In the genomic region with DNA sequence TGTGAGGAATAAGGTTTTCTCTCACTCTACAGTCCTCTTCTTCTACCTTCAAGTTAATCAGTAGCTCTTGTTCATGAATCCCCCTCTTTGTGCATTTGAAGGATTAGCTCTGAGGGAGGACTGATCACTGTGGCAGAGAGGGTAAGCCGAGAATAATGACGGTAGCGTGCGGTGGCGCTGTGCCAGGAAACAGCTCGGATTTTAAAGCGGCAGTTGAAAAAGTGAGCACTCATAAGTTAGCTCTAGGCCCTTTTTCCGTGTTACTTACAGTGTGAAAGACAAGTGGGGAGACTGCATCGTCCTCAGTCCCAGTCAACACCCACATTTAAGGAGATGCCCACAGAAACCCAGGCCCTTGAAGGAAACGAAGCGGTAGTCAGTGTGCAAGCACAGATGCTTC, we compare ENCODE assay signal across 8 mouse cellular contexts. TPM values are rescaled to one million over a fixed set of nuclear protein-coding genes. Genes with fewer than 3 reads are reported as not detected.
DNase-seq lines count a peak whose midpoint lies in the region; ATAC-seq and TF ChIP-seq lines count a peak whose summit lies in the region.
"Had no signal": no experiment of that assay in that cellular context is flagged by ENCODE, and none has a peak within 500 bp of the region (broad histone marks: within the 10 kb centered on the region; RNA-seq: fewer than 3 reads in every experiment).

No protein-coding gene starts in this region.

- H3K4me2 ChIP-seq in kidney, embryonic 14.5 days (replicated peaks; ENCODE audit: low read depth, low read length): no peak overlapping the region
- H3K4me2 ChIP-seq in forebrain, embryonic 11.5 days (ENCODE audit: low read depth, low read length, severe bottlenecking): no peak overlapping the region
- H3K4me2 ChIP-seq: limb, embryonic 12.5 days had no signal

- DNase-seq in kidney, adult 11 months: peak; percentile 13
- DNase-seq in brain, embryonic 14.5 days (ENCODE audit: low read depth): peak; percentile 92
- DNase-seq in forebrain, embryonic 11.5 days (ENCODE audit: low spot score): peak; percentile 81
- peak; percentile 34 to 51 for DNase-seq in layer of hippocampus, postnatal 10 days (ENCODE audit: low spot score in 2 of 2)
- DNase-seq in retina, postnatal 7 days (ENCODE audit: low read depth, low spot score): peak; percentile 56

- no peaks in the 10 kb centered on the region for H3K27me3 ChIP-seq in kidney, embryonic 14.5 days (ENCODE audit: control insufficient read depth, insufficient read depth, low read length)
- no peaks in the 10 kb centered on the region for H3K27me3 ChIP-seq in forebrain, embryonic 11.5 days (ENCODE audit: control insufficient read depth, insufficient read depth, low read length)
- H3K27me3 ChIP-seq: limb, embryonic 12.5 days had no signal

- H3K4me3 ChIP-seq in kidney, embryonic 14.5 days (ENCODE audit: low read length): no peak overlapping the region
- H3K4me3 ChIP-seq in forebrain, embryonic 11.5 days (ENCODE audit: low read depth, low read length): no peak overlapping the region
- H3K4me3 ChIP-seq: limb, embryonic 12.5 days had no signal

- WGBS in kidney, embryonic 14.5 days: 50% methylated on average over 11 of the region's 11 CpGs
- WGBS in forebrain, embryonic 11.5 days: 36% methylated on average over 11 of the region's 11 CpGs

- no peak for TF ChIP-seq POLR2A in brain, embryonic 14.5 days (IDR thresholded peaks at IDR 0.05; ENCODE audit: borderline replicate concordance, extremely low read depth, insufficient read depth, insufficient read length, poor library complexity, severe bottlenecking)

- H3K36me3 ChIP-seq in kidney, embryonic 14.5 days (ENCODE audit: control insufficient read depth, insufficient read depth, low read length): no peaks in the 10 kb centered on the region
- no peaks in the 10 kb centered on the region for H3K36me3 ChIP-seq in forebrain, embryonic 11.5 days (ENCODE audit: control insufficient read depth, insufficient read depth, low read length)
- H3K36me3 ChIP-seq: limb, embryonic 12.5 days had no signal

- H3K9ac ChIP-seq in kidney, embryonic 14.5 days (ENCODE audit: low read depth, low read length): no peak overlapping the region
- no peak overlapping the region; the same call in 1 of the 2 replicates for H3K9ac ChIP-seq in forebrain, embryonic 11.5 days (ENCODE audit: low read length)
- H3K9ac ChIP-seq: limb, embryonic 12.5 days had no signal

- H3K9me3 ChIP-seq in kidney, embryonic 14.5 days (ENCODE audit: control insufficient read depth, low read length): no peaks in the 10 kb centered on the region
- H3K9me3 ChIP-seq in forebrain, embryonic 11.5 days (ENCODE audit: control insufficient read depth, low read length): no peaks in the 10 kb centered on the region
- H3K9me3 ChIP-seq: limb, embryonic 12.5 days had no signal

- no peak for TF ChIP-seq CTCF in brain, embryonic 14.5 days (IDR thresholded peaks at IDR 0.05; ENCODE audit: borderline replicate concordance, extremely low read depth, insufficient read depth, insufficient read length)

- H3K4me1 ChIP-seq in kidney, embryonic 14.5 days (ENCODE audit: control insufficient read depth, insufficient read depth, low read length): no peaks in the 10 kb centered on the region
- H3K4me1 ChIP-seq in forebrain, embryonic 11.5 days (replicated peaks; ENCODE audit: control insufficient read depth, insufficient read depth, low read length): peaks cover 4% of the 10 kb centered on the region; the same call in 1 of the 2 replicates

- no peak overlapping the region for H3K27ac ChIP-seq in kidney, embryonic 14.5 days (ENCODE audit: low read depth, low read length)
- peak overlapping the region; percentile 66; the same call in 1 of the 2 replicates for H3K27ac ChIP-seq in forebrain, embryonic 11.5 days (ENCODE audit: low read depth, low read length)
- H3K27ac ChIP-seq: limb, embryonic 12.5 days had no signal

- ATAC-seq in kidney, embryonic 14.5 days (ENCODE audit: low FRiP score, low TSS enrichment): no peak
- ATAC-seq in forebrain, embryonic 11.5 days (replicated peaks; ENCODE audit: low FRiP score): peak; percentile 46; the same call in 1 of the 2 replicates
- no peak for ATAC-seq in megakaryocyte progenitor cell, adult 5-6 weeks (replicated peaks; ENCODE audit: poor library complexity)

RNA-seq across cellular contexts. Expression of a gene that starts 19.3 kb away (rescaled TPM):
- 38.0 and 69.9 TPM in 2 replicates for polyA plus RNA-seq in kidney, embryonic 14.5 days (2014; fragmentation: Nextera tagmentation; extraction: Ambion mirVana)
- 24.1 and 31.6 TPM in 2 replicates for polyA plus RNA-seq in brain, embryonic 14.5 days (2012; rRNA removed)
- polyA plus RNA-seq in forebrain, embryonic 11.5 days (2014; fragmentation: Nextera tagmentation; extraction: Ambion mirVana): 57.8 and 63.0 TPM in 2 replicates
- 10 to 100 TPM; 39.1 to 53.4 TPM for total RNA-seq in layer of hippocampus, postnatal 10 days (2021)
- total RNA-seq in megakaryocyte progenitor cell, adult 5-6 weeks (2015): 79.6 and 82.5 TPM in 2 replicates
- total RNA-seq in megakaryocyte progenitor cell, adult 5-6 weeks (2017): 77.6 and 99.3 TPM in 2 replicates

RNA-seq across cellular contexts. Expression of a gene that starts 46.1 kb away (rescaled TPM):
- 5.2 and 5.6 TPM in 2 replicates for polyA plus RNA-seq in kidney, embryonic 14.5 days (2014; fragmentation: Nextera tagmentation; extraction: Ambion mirVana)
- polyA plus RNA-seq in brain, embryonic 14.5 days (2012; rRNA removed): 6.8 and 7.5 TPM in 2 replicates
- 7.5 and 8.5 TPM in 2 replicates for polyA plus RNA-seq in forebrain, embryonic 11.5 days (2014; fragmentation: Nextera tagmentation; extraction: Ambion mirVana)
- total RNA-seq in layer of hippocampus, postnatal 10 days (2021): 10 to 100 TPM; 11.4 to 12.0 TPM
- 0.32 TPM in 1 of 2 replicates, not detected in the other for total RNA-seq in megakaryocyte progenitor cell, adult 5-6 weeks (2015)
- not detected in 2 replicates for total RNA-seq in megakaryocyte progenitor cell, adult 5-6 weeks (2017)

Comparison
In these comparisons a context has a peak if more than half of its experiments do, and no peak if none do; other contexts are left out.
1. DNase-seq: peak in every context shown above with its lines; median percentile 92 in brain, embryonic 14.5 days; 81 in forebrain, embryonic 11.5 days; 56 in retina, postnatal 7 days; 42 in layer of hippocampus, postnatal 10 days; 13 in kidney, adult 11 months.